Mouse (Mus musculus) myocyte (in vitro differentiated cells): ENCODE data around the gene Gm5148.

Source experiments
- MYOD1 ChIP-seq, 3 experiments: IDR thresholded peaks; one replicate each; pipeline ENCODE4 v1.6.1; 2011; ENCODE audit warnings: control low read depth in 2 of 3, low read depth in 2 of 3, mild to moderate bottlenecking in 2 of 3, moderate library complexity in 1 of 3; ENCODE audit not compliant: insufficient read length in 2 of 3, control insufficient read depth in 1 of 3
- POLR2A ChIP-seq: IDR thresholded peaks from one replicate; pipeline ENCODE4 v1.6.1; 2011; ENCODE audit warnings: low read depth, mild to moderate bottlenecking, control low read depth, moderate library complexity; ENCODE audit not compliant: insufficient read length

DNA sequence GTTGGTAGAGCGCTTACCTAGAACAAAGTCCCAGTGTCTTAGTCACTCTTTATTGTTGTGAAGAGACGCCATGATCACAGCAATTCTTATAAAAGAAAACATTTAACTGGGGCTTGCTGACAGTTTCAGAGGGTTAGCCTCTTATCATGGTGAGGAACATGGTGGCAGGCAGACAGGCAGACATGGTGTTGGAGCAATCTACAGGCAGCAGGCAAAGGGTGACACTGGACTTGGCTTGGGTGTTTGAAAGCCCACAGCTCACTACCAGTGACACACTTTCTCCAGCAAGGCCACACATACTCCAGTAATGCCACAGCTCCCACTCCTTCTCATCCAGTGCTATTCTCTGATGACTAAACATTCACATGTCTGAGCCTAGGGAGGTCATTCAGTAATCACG is 30.3 kb upstream of the Gm5148 start:
- no peak for TF ChIP-seq MYOD1 (IDR thresholded peaks at IDR 0.05; ENCODE audit: control insufficient read depth in 1 of 3, insufficient read length in 2 of 3, low read depth in 2 of 3)
- no peak for TF ChIP-seq POLR2A
